Mouse (Mus musculus) heart, embryonic 16.5 days (tissue): ENCODE data around the gene Aig1. TPM values are rescaled to one million over a fixed set of nuclear protein-coding genes. Genes with fewer than 3 reads are reported as not detected.

Source experiments
- ATAC-seq: fragments of 200-750 bp; cut with Nextera tagmentation; replicated peaks from 2 replicates; pipeline ENCODE4 v1.8.0; 2017; ENCODE audit warnings: moderate number of reproducible peaks; ENCODE audit not compliant: insufficient read depth, low FRiP score; ENCODE audit errors: extremely low read depth
- H3K27ac ChIP-seq: fragments of 300-500 bp; sonication (generic); 2 replicates; pipeline ENCODE4 v1.5.1; 2014; ENCODE audit warnings: mild to moderate bottlenecking, low read length, control low read depth, moderate library complexity
- H3K27me3 ChIP-seq: fragments of 300-500 bp; sonication (generic); 2 replicates; pipeline ENCODE4 v1.6.1; 2014; ENCODE audit warnings: low read length, mixed read lengths; ENCODE audit not compliant: control insufficient read depth, insufficient read depth
- H3K36me3 ChIP-seq: fragments of 300-500 bp; sonication (generic); 2 replicates; pipeline ENCODE4 v1.6.1; 2014; ENCODE audit not compliant: control insufficient read depth, insufficient read depth
- H3K4me1 ChIP-seq: fragments of 300-500 bp; sonication (generic); 2 replicates; pipeline ENCODE4 v1.6.1; 2014; ENCODE audit warnings: low read length, mixed read lengths; ENCODE audit not compliant: control insufficient read depth, insufficient read depth
- H3K4me2 ChIP-seq: fragments of 300-500 bp; sonication (generic); 2 replicates; pipeline ENCODE4 v1.6.1; 2014; ENCODE audit warnings: low read depth, mild to moderate bottlenecking, control low read depth, low read length
- H3K4me3 ChIP-seq: fragments of 300-500 bp; sonication (generic); 2 replicates; pipeline ENCODE4 v1.5.1; 2014; ENCODE audit warnings: mild to moderate bottlenecking, control low read depth, low read length
- H3K9ac ChIP-seq: fragments of 300-500 bp; sonication (generic); 2 replicates; pipeline ENCODE4 v1.6.1; 2014; ENCODE audit warnings: low read length, control low read depth
- H3K9me3 ChIP-seq: fragments of 300-500 bp; sonication (generic); replicated peaks from 2 replicates; pipeline ENCODE4 v1.6.1; 2016; ENCODE audit warnings: low read length; ENCODE audit not compliant: control insufficient read depth
- WGBS: fragments of 180-500 bp; shearing (Covaris S2); extraction: QIAGEN DNeasy Blood & Tissue Kit; methylation state at CpG from one replicate; pipeline ENCODE4 v1.1.7; 2014; 5-methylcytosine and 5-hydroxymethylcytosine counted together
- polyA plus RNA-seq: library from polyadenylated mRNA; unstranded; fragments of >200 nt; fragmentation: Nextera tagmentation; extraction: Ambion mirVana; gene quantifications from 2 replicates; pipeline ENCODE4 v1.2.1, GENCODE M21; 2015

Aig1 gene
- polyA plus RNA-seq, 1 experiment from 2014 or later: 69.5 TPM

DNA sequence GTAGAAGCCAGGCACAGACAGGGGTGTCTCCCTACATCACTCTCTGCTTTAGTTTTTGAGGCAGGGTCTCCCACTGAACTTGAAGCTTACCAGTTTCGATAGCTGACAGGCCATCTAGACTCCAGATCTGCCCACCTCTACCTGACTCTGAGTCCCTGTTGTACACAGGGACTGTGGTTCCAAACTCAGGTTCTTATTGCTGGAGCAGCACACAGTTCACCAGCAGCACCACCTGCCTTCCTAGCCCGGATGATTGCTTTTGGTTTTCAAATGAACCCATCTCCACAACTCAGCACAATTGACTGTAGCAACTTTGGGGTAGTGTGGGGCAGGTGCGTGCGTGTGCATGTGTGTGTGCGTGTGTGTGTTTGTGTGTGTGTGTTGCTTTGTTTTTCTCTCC lies 155.1 kb downstream of the Aig1 start:
- WGBS: 95% methylated on average over 5 of the region's 5 CpGs
- Histone ChIP-seq H3K9me3 (no peaks in the 10 kb centered on the region), H3K27ac (no peak overlapping the region), H3K36me3 (no peaks in the 10 kb centered on the region), H3K4me3 (no peak overlapping the region), H3K4me1 (peaks cover 4% of the 10 kb centered on the region), H3K27me3 (no peaks in the 10 kb centered on the region), H3K4me2 (no peak overlapping the region), H3K9ac (no peak overlapping the region)
- no peak for ATAC-seq

DNA sequence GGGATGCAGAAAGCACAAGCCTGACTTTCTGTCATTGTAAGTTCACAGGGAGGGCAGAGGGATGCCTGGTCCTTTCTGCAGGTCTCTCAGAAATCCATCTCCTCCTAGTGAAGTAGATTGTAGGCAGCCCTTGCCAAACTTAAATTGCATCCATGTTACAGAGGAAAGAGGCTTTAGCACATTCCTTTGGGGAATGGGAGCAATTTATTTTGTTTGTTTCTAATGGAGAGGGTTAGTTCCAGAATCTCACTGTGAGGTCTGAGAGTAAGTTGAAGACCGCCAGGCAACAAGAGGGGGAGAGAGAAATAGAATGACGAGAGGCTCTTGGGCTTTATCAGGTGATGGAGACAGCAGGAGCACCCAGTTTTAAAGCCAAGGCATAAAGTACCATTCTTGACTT lies 155.7 kb downstream of the Aig1 start:
- no peak overlapping the region for H3K4me2 ChIP-seq
- ATAC-seq: no peak
- H3K9ac ChIP-seq: no peak overlapping the region
- no peak overlapping the region for H3K27ac ChIP-seq
- no peaks in the 10 kb centered on the region for H3K27me3 ChIP-seq
- no peaks in the 10 kb centered on the region for H3K9me3 ChIP-seq
- H3K4me3 ChIP-seq: no peak overlapping the region
- H3K36me3 ChIP-seq: no peaks in the 10 kb centered on the region
- WGBS: 58% methylated on average over 2 of the region's 2 CpGs
- peaks cover 4% of the 10 kb centered on the region for H3K4me1 ChIP-seq

DNA sequence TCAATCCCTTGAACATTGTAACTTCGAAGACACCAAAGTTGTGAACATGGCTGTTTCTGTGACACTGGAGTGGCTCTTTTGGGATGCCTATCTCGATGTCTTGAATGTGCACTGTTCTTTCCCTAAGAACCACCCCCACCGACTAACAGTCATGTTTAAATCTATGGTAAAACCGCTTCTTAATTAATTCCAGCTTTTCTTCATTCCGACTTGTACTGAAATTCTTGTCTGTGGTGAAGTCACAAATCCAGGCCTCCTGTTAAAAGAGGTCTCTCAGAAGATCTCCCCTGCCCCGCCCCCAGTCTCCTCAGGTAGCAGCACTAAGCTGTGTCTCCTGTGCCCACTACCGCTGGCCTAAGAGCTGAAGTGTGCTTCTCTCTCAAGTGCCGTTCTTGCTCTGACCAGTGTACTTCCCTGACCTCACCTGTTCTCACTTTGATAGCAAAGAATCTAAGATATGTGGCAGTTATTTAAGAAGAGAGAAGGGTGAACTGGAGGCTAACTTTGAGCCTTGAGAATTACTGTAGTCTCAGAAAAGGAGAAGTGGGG lies 157.4 kb downstream of the Aig1 start:
- Histone ChIP-seq H3K4me1 (peaks cover 4% of the 10 kb centered on the region), H3K27ac (no peak overlapping the region), H3K9me3 (no peaks in the 10 kb centered on the region), H3K4me2 (no peak overlapping the region), H3K9ac (no peak overlapping the region), H3K27me3 (no peaks in the 10 kb centered on the region), H3K4me3 (no peak overlapping the region), H3K36me3 (no peaks in the 10 kb centered on the region)
- WGBS: 77% methylated on average over 8 of the region's 8 CpGs
- ATAC-seq: no peak

DNA sequence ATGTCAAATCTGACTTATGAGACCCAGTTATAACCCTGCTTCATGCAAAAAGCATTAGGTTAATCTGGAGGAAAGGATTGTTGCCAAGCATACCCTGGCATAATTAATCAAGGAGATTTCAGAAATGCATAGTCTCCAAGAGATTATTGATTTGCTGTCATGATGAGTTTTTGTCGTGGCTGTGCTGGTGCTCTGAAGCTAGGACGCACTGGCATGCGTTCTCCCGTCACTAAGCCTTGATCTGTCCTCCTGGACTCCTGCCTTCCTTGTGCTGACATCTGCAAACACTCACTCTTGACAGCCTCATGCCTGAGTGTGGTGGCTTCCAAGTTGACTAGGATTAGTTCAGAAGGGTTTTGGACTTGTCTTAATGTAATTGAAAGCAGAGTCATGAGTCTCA lies 163.0 kb downstream of the Aig1 start:
- Histone ChIP-seq H3K4me3 (no peak overlapping the region), H3K4me1 (peaks cover 7% of the 10 kb centered on the region), H3K9me3 (no peaks in the 10 kb centered on the region), H3K36me3 (no peaks in the 10 kb centered on the region), H3K4me2 (no peak overlapping the region), H3K27me3 (no peaks in the 10 kb centered on the region), H3K9ac (no peak overlapping the region), H3K27ac (no peak overlapping the region)
- ATAC-seq: peak; percentile 72; the same call in 1 of the 2 replicates
- 24% methylated on average over 4 of the region's 4 CpGs for WGBS

DNA sequence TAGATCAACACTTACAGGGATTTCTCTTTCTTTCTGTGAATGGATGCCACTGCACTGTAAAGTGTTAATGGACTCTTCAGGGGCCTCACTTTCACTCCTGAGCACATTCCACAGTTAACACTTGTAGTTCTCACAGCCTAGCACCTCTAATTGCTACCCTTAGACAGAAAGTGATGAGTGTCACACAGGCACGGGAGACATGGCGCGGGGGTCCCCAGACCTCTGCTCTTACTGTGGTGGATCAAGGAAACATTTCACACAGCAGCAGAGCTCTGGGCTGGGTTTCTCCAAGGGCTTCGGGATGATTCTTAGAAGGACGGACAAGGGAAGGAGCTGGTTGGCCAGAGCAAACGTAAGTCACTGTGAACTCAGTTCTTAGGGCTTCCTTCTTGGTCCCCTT lies 166.1 kb downstream of the Aig1 start:
- H3K9ac ChIP-seq: no peak overlapping the region
- no peak overlapping the region for H3K27ac ChIP-seq
- peaks cover 7% of the 10 kb centered on the region for H3K4me1 ChIP-seq
- no peaks in the 10 kb centered on the region for H3K9me3 ChIP-seq
- H3K4me2 ChIP-seq: no peak overlapping the region
- no peaks in the 10 kb centered on the region for H3K27me3 ChIP-seq
- H3K4me3 ChIP-seq: no peak overlapping the region
- 40% methylated on average over 6 of the region's 6 CpGs for WGBS
- no peak for ATAC-seq
- no peaks in the 10 kb centered on the region for H3K36me3 ChIP-seq

DNA sequence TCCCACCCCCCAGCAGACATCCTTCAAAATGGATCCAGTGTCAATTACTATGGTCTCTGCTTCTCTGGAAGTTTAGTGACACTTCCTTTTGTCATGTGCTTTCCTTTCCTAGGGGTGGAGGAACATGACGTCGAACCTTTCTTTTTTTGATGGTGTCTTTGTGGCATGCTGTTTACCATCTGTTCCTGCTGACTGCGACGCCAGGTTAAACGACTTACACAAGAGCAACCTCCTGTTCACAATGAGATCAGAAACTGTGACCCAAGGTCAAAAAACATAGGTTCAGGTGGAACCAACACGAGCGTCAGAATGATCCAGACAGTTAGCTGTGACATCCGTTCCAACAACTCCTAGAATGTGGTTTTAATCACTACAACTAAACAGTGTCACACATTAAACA lies 166.7 kb downstream of the Aig1 start:
- H3K4me2 ChIP-seq: no peak overlapping the region
- no peak for ATAC-seq
- H3K36me3 ChIP-seq: no peaks in the 10 kb centered on the region
- no peak overlapping the region for H3K9ac ChIP-seq
- H3K27ac ChIP-seq: no peak overlapping the region
- H3K27me3 ChIP-seq: no peaks in the 10 kb centered on the region
- WGBS: 54% methylated on average over 8 of the region's 8 CpGs
- H3K4me1 ChIP-seq: peaks cover 7% of the 10 kb centered on the region
- H3K4me3 ChIP-seq: no peak overlapping the region
- H3K9me3 ChIP-seq: no peaks in the 10 kb centered on the region

DNA sequence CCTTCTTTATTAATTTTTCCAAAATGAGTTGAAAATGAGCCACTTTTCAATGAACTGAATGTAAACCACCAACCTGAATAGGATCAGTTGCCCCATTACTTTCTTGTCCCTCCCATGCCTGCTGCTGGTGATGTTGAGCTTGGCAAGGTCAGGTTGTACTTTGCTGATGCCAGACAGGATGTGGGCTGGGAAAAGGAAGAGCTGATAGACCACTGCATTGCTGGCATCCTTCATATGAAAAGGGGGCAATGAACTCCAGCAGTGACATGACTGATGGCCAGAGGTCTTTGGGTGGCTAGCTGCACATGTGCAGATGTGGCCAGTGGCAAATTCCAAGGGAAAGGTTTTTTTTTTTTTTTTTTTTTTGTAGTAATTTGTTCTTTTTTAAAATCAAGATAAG lies 172.5 kb downstream of the Aig1 start:
- Histone ChIP-seq H3K36me3 (no peaks in the 10 kb centered on the region), H3K9me3 (no peaks in the 10 kb centered on the region), H3K4me3 (no peak overlapping the region), H3K27me3 (no peaks in the 10 kb centered on the region), H3K4me1 (no peaks in the 10 kb centered on the region), H3K9ac (no peak overlapping the region), H3K27ac (no peak overlapping the region), H3K4me2 (no peak overlapping the region)
- ATAC-seq: no peak

DNA sequence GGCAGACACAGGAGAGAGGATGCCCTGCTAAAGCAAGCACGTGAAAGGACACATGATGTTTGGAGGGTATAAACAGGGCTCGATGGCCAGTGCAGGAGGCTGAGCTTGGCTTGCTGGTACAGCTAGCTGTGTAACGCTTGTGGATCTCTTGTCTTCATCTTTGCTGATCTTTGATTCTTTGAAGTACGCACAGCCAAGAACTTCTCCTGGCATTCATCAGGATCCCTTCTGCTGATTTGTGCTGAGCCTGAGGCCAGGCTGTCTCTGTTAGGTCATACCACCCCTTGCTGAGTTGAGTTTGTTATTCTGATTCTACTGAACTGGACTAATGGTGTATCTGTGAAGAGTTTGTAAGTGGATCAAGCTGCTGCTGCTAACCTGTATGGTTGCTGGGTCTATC lies 175.5 kb downstream of the Aig1 start:
- Histone ChIP-seq H3K9ac (no peak overlapping the region), H3K27ac (no peak overlapping the region), H3K9me3 (no peaks in the 10 kb centered on the region), H3K36me3 (0 out of 2 replicates have a peak, but pooled peaks cover 2% of the 10 kb centered on the region), H3K27me3 (no peaks in the 10 kb centered on the region), H3K4me2 (no peak overlapping the region), H3K4me3 (no peak overlapping the region), H3K4me1 (no peaks in the 10 kb centered on the region)
- 92% methylated on average over 4 of the region's 4 CpGs for WGBS
- no peak for ATAC-seq

DNA sequence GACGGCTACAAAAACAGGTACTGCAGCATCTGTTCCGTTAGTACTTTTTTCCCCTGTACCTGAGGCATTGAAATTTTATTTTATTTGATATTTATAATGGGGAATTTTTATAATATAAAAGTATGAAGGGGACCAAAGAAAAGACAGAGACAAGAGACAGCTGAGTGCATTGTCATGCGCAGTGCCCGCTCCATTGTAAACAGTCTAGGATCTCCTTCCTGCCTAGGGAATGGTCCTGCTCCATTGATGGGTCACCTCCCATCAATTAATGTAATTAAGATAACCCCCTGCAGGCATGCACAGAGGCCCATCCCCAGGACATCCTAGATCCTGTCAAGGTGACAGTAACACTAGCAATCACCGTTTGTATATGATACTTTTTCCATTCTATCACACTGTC lies 178.0 kb downstream of the Aig1 start:
- no peak for ATAC-seq
- H3K27ac ChIP-seq: no peak overlapping the region
- no peak overlapping the region for H3K9ac ChIP-seq
- H3K9me3 ChIP-seq: no peaks in the 10 kb centered on the region
- 86% methylated on average over 5 of the region's 5 CpGs for WGBS
- H3K4me1 ChIP-seq: peaks cover 8% of the 10 kb centered on the region; the same call in 1 of the 2 replicates
- H3K4me3 ChIP-seq: no peak overlapping the region
- no peaks in the 10 kb centered on the region for H3K27me3 ChIP-seq
- no peak overlapping the region for H3K4me2 ChIP-seq
- 0 out of 2 replicates have a peak, but pooled peaks cover 2% of the 10 kb centered on the region for H3K36me3 ChIP-seq
